Mouse (Mus musculus) heart, postnatal 0 days (tissue): ENCODE results near the gene Sox30.
"Not testable (repeated sequence)": the region's sequence is repeated elsewhere in the genome, so short reads cannot be mapped to it uniquely, and the experiment has no call there.

ENCODE experiments used
- CTCF ChIP-seq: IDR thresholded peaks from 2 replicates; pipeline ENCODE4 v1.5.1; 2016; ENCODE audit warnings: antibody characterized with exemption, control low read depth, low read depth
- EP300 ChIP-seq: IDR thresholded peaks from 2 replicates; pipeline ENCODE4 v1.6.1; 2016; ENCODE audit warnings: antibody characterized with exemption, low read depth

DNA sequence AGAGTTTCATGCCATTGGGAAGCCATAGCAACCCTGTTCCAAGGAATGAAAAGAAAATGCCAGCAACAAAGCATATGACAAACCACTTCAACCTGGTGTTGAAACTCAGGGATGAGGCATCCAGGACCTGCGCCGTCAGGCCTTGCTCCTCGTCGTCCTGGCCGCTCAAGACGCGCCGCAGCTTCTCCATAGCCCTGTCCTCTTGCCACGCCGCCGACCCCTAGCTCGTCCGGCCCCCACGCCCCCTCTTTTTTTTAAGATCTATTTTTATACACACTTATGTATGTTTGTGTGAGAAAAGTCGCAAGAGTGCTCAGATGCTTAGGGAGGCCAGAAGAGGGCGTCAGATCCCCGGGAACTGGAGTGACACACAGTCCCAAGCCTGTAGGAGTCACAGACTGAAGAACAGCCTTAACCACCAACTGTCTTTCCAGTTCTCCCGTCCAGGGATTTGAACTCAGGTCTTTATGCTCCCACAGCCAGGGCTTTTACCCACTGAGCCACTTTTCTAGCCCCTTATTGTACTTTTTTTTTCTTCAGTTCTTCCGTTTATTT lies 72.1 kb downstream of the Sox30 start, which contains the start of gene Gm12166:
- peak; percentile 77 for TF ChIP-seq CTCF
- not testable (repeated sequence) for TF ChIP-seq EP300
